Mouse (Mus musculus): Measurements from ENCODE around the gene Gm21970. TPM values are rescaled to one million over a fixed set of nuclear protein-coding genes. Genes with fewer than 3 reads are reported as not detected.

The Gm21970 gene
- polyA plus RNA-seq, 1 experiment = not detected

DNA sequence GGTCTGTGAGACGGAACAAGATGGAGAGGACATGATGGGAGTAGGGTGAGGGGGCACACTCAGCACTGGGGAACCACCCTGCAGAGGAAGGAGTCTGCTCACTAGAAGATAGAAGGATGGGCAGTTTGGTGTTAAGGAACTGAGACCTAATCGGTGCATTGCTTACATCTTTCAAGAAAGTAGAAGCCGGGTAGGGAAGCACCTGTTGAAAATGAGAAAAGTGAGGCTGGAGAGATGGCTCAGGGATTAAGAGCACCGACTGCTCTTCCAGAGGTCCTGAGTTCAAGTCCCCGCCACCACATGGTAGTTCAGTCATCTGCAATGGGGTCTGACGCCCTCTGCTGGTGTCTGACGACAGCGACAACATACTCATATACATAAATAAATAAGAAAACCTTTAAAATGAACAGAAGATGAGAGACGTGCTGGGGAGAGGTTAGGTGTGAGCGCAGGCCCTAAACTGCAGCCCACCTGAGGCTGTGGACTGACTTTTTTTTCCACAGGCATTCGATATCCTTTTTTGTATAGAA, 68.4 kb downstream of the Gm21970 start:
- no peak overlapping the region for H3K4me3 ChIP-seq (ENCODE audit: extremely low read depth, insufficient read depth, insufficient read length)
- peak in 1 of 2 experiments; percentile 53 for DNase-seq (ENCODE audit: low read depth in 1 of 2, low spot score in 2 of 2)
- no peaks in the 10 kb centered on the region for H3K27me3 ChIP-seq (ENCODE audit: control insufficient read depth, insufficient read depth, low read length)
- H3K27ac ChIP-seq (ENCODE audit: insufficient read depth, low read length) = peak overlapping the region; percentile 35
- H3K36me3 ChIP-seq (ENCODE audit: control insufficient read depth, insufficient read depth, low read length) = no peaks in the 10 kb centered on the region
- 53% methylated on average over 11 of the region's 11 CpGs for WGBS
- peaks cover 26% of the 10 kb centered on the region; the same call in 1 of the 2 replicates for H3K4me1 ChIP-seq (ENCODE audit: control insufficient read depth, insufficient read depth, insufficient read length)
- no peak for TF ChIP-seq POLR2A (IDR thresholded peaks at IDR 0.05; ENCODE audit: low read depth, low read length)
- peak; percentile 46; the same call in 1 of the 2 replicates for TF ChIP-seq CTCF (IDR thresholded peaks at IDR 0.05; ENCODE audit: extremely low read depth, insufficient read depth, insufficient read length, insufficient replicate concordance)

- H3K27ac ChIP-seq (ENCODE audit: insufficient read depth, low read length) = peak overlapping the region; percentile 82
- H3K27me3 ChIP-seq (ENCODE audit: control insufficient read depth, insufficient read depth, low read length) = no peaks in the 10 kb centered on the region
- no peak for DNase-seq (ENCODE audit: low read depth in 1 of 2, low spot score in 2 of 2)
- no peaks in the 10 kb centered on the region for H3K36me3 ChIP-seq (ENCODE audit: control insufficient read depth, insufficient read depth, low read length)
- 2% methylated on average over 11 of the region's 11 CpGs for WGBS
- H3K4me3 ChIP-seq (ENCODE audit: extremely low read depth, insufficient read depth, insufficient read length) = peak overlapping the region; percentile 19
- TF ChIP-seq CTCF (IDR thresholded peaks at IDR 0.05; ENCODE audit: extremely low read depth, insufficient read depth, insufficient read length, insufficient replicate concordance) (no peak), POLR2A (IDR thresholded peaks at IDR 0.05; ENCODE audit: low read depth, low read length) (no peak)
- H3K4me1 ChIP-seq (ENCODE audit: control insufficient read depth, insufficient read depth, insufficient read length) = peaks cover 20% of the 10 kb centered on the region; the same call in 1 of the 2 replicates
These were observed 69.6 kb downstream of the Gm21970 start for GRCm38 (mm10) chr16:91461066-91461638.

GRCm38 (mm10) chr16:91461773-91462181, 70.3 kb downstream of the Gm21970 start:
- H3K36me3 ChIP-seq (ENCODE audit: control insufficient read depth, insufficient read depth, low read length) = no peaks in the 10 kb centered on the region
- H3K4me3 ChIP-seq (ENCODE audit: extremely low read depth, insufficient read depth, insufficient read length) = no peak overlapping the region
- no peaks in the 10 kb centered on the region for H3K27me3 ChIP-seq (ENCODE audit: control insufficient read depth, insufficient read depth, low read length)
- DNase-seq (ENCODE audit: low read depth in 1 of 2, low spot score in 2 of 2) = no peak
- WGBS = 17% methylated on average over 9 of the region's 9 CpGs
- no peak for TF ChIP-seq CTCF (IDR thresholded peaks at IDR 0.05; ENCODE audit: extremely low read depth, insufficient read depth, insufficient read length, insufficient replicate concordance)
- no peak for TF ChIP-seq POLR2A (IDR thresholded peaks at IDR 0.05; ENCODE audit: low read depth, low read length)
- peaks cover 21% of the 10 kb centered on the region; the same call in 1 of the 2 replicates for H3K4me1 ChIP-seq (ENCODE audit: control insufficient read depth, insufficient read depth, insufficient read length)
- peak overlapping the region; percentile 80 for H3K27ac ChIP-seq (ENCODE audit: insufficient read depth, low read length)

DNA sequence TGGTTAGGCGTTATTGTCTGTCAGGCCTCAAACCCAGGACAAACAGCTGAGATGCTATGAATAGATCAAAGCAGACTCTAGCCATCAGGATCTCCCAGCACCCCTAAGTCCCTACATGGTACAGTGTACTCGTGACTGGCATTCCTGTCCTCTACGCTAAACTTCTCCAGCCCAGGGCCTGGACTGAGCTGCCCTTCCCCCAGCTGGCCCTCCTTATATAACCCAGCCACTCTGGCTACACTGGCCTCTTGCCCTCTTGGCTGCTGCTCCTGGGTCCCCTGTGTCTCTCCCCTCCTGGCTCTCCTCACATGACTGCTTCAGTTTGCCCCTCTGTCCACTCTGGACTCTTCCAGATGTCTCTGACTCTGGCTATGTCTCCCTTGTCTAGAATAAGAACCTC, 71.1 kb downstream of the Gm21970 start:
- TF ChIP-seq POLR2A (IDR thresholded peaks at IDR 0.05; ENCODE audit: low read depth, low read length) (no peak), CTCF (IDR thresholded peaks at IDR 0.05; ENCODE audit: extremely low read depth, insufficient read depth, insufficient read length, insufficient replicate concordance) (no peak)
- Histone ChIP-seq H3K27ac (ENCODE audit: insufficient read depth, low read length) (peak overlapping the region; percentile 11; the same call in 1 of the 2 replicates), H3K27me3 (ENCODE audit: control insufficient read depth, insufficient read depth, low read length) (no peaks in the 10 kb centered on the region), H3K36me3 (ENCODE audit: control insufficient read depth, insufficient read depth, low read length) (no peaks in the 10 kb centered on the region), H3K4me1 (ENCODE audit: control insufficient read depth, insufficient read depth, insufficient read length) (peaks cover 21% of the 10 kb centered on the region; the same call in 1 of the 2 replicates), H3K4me3 (ENCODE audit: extremely low read depth, insufficient read depth, insufficient read length) (no peak overlapping the region)
- WGBS = 58% methylated on average over 3 of the region's 3 CpGs
- DNase-seq (ENCODE audit: low read depth in 1 of 2, low spot score in 2 of 2) = no peak

- WGBS = 82% methylated on average over 2 of the region's 2 CpGs
- H3K27me3 ChIP-seq (ENCODE audit: control insufficient read depth, insufficient read depth, low read length) = no peaks in the 10 kb centered on the region
- TF ChIP-seq CTCF (IDR thresholded peaks at IDR 0.05; ENCODE audit: extremely low read depth, insufficient read depth, insufficient read length, insufficient replicate concordance) = no peak
- no peak for TF ChIP-seq POLR2A (IDR thresholded peaks at IDR 0.05; ENCODE audit: low read depth, low read length)
- peaks cover 21% of the 10 kb centered on the region; the same call in 1 of the 2 replicates for H3K4me1 ChIP-seq (ENCODE audit: control insufficient read depth, insufficient read depth, insufficient read length)
- no peak overlapping the region for H3K4me3 ChIP-seq (ENCODE audit: extremely low read depth, insufficient read depth, insufficient read length)
- no peak overlapping the region for H3K27ac ChIP-seq (ENCODE audit: insufficient read depth, low read length)
- no peaks in the 10 kb centered on the region for H3K36me3 ChIP-seq (ENCODE audit: control insufficient read depth, insufficient read depth, low read length)
- no peak for DNase-seq (ENCODE audit: low read depth in 1 of 2, low spot score in 2 of 2)
These were observed 71.9 kb downstream of the Gm21970 start for GRCm38 (mm10) chr16:91463400-91463799.

DNA sequence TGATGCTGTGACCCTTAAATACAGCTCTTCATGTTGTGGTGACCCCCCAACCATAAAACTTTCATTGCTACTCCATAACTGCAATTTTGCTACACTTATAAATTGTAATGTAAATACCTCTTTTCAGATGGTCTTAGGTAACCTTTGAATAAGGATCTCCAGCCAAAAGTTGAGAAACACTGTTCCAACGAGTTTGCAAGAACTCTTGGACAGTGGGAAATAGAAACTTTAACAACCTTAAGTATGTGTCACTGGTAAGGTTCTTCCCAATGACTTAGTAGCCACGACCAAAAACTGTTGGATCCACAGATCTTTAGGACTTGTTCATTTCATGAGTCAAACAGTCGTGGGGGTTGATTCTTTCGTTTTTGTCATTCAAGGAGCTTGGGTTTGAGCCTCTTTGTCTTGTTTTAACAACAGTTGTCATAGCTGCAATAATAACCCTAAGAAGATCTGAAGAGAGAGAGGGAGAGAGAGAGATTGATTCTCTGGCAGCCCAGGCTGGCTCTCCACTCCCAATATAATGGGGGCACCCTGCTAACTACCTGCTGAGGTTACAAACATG, 72.4 kb downstream of the Gm21970 start:
- TF ChIP-seq CTCF (IDR thresholded peaks at IDR 0.05; ENCODE audit: extremely low read depth, insufficient read depth, insufficient read length, insufficient replicate concordance) (no peak), POLR2A (IDR thresholded peaks at IDR 0.05; ENCODE audit: low read depth, low read length) (no peak)
- Histone ChIP-seq H3K36me3 (ENCODE audit: control insufficient read depth, insufficient read depth, low read length) (no peaks in the 10 kb centered on the region), H3K4me1 (ENCODE audit: control insufficient read depth, insufficient read depth, insufficient read length) (peaks cover 20% of the 10 kb centered on the region; the same call in 1 of the 2 replicates), H3K27ac (ENCODE audit: insufficient read depth, low read length) (peak overlapping the region; percentile 87), H3K27me3 (ENCODE audit: control insufficient read depth, insufficient read depth, low read length) (no peaks in the 10 kb centered on the region), H3K4me3 (ENCODE audit: extremely low read depth, insufficient read depth, insufficient read length) (peak overlapping the region; percentile 60; the same call in 1 of the 2 replicates)
- DNase-seq (ENCODE audit: low read depth in 1 of 2, low spot score in 2 of 2) = no peak
- WGBS = 62% methylated on average over 4 of the region's 4 CpGs
